Mouse (Mus musculus): ENCODE data around the gene Prkar1b.

Prkar1b gene

GRCm38 (mm10) chr5:138979840-138980239 lies 170.0 kb downstream of the Prkar1b start:
- DNase-seq (ENCODE audit: low read depth, low spot score): no peak

- no peak for DNase-seq (ENCODE audit: low read depth, low spot score)
Observed at GRCm38 (mm10) chr5:138977759-138978158, 172.0 kb downstream of the Prkar1b start.

- DNase-seq (ENCODE audit: low read depth, low spot score): no peak
Observed at GRCm38 (mm10) chr5:138974911-138975485, 174.8 kb downstream of the Prkar1b start.

- no peak for DNase-seq (ENCODE audit: low read depth, low spot score)
Observed at GRCm38 (mm10) chr5:138973480-138973879, 176.3 kb downstream of the Prkar1b start.

- no peak for DNase-seq (ENCODE audit: low read depth, low spot score)
Observed at GRCm38 (mm10) chr5:138971405-138971804, 178.4 kb downstream of the Prkar1b start.

GRCm38 (mm10) chr5:138970056-138970490 lies 179.7 kb downstream of the Prkar1b start:
- DNase-seq (ENCODE audit: low read depth, low spot score): no peak
